Mouse (Mus musculus) limb, embryonic 12.5 days (tissue): ENCODE measurements at regions not wholly inside any gene's neighbourhood (a gene's known extent, or its start where the extent isn't known, plus 50 kb on each side); places are given as distances from the start of the nearest gene placed in this dataset.
"Not testable (repeated sequence)": the region's sequence is repeated elsewhere in the genome, so short reads cannot be mapped to it uniquely, and the experiment has no call there.

Experiments
- ATAC-seq: fragments of 200-750 bp; cut with Nextera tagmentation; 2 replicates; pipeline ENCODE4 v1.8.0; 2017; ENCODE audit warnings: low read depth, moderate TSS enrichment; ENCODE audit not compliant: insufficient number of reproducible peaks, insufficient read depth, low FRiP score, low TSS enrichment
- H3K27ac ChIP-seq: fragments of 300-500 bp; sonication (generic); 2 replicates; pipeline ENCODE4 v1.5.1; 2016; ENCODE audit warnings: mild to moderate bottlenecking, moderate library complexity
- H3K27me3 ChIP-seq: fragments of 300-500 bp; sonication (generic); 2 replicates; pipeline ENCODE4 v1.6.1; 2016; ENCODE audit warnings: mild to moderate bottlenecking, moderate library complexity
- H3K36me3 ChIP-seq: fragments of 300-500 bp; sonication (generic); 2 replicates; pipeline ENCODE4 v1.6.1; 2016; ENCODE audit warnings: mild to moderate bottlenecking, moderate library complexity
- H3K4me1 ChIP-seq: fragments of 300-500 bp; sonication (generic); replicated peaks from 2 replicates; pipeline ENCODE4 v1.6.1; 2016
- H3K4me2 ChIP-seq: fragments of 300-500 bp; sonication (generic); 2 replicates; pipeline ENCODE4 v1.6.1; 2016; ENCODE audit warnings: mild to moderate bottlenecking, moderate library complexity
- H3K4me3 ChIP-seq: fragments of 300-500 bp; sonication (generic); replicated peaks from 2 replicates; pipeline ENCODE4 v1.5.1; 2016; ENCODE audit warnings: mild to moderate bottlenecking
- H3K9ac ChIP-seq: fragments of 300-500 bp; sonication (generic); replicated peaks from 2 replicates; pipeline ENCODE4 v1.6.1; 2016; ENCODE audit warnings: mild to moderate bottlenecking, moderate library complexity
- H3K9me3 ChIP-seq: fragments of 300-500 bp; sonication (generic); 2 replicates; pipeline ENCODE4 v1.6.1; 2016; ENCODE audit warnings: mild to moderate bottlenecking, moderate library complexity
- WGBS: fragments of 180-500 bp; shearing (Covaris S2); methylation state at CpG from one replicate; pipeline ENCODE4 v1.1.7; 2016; 5-methylcytosine and 5-hydroxymethylcytosine counted together

DNA sequence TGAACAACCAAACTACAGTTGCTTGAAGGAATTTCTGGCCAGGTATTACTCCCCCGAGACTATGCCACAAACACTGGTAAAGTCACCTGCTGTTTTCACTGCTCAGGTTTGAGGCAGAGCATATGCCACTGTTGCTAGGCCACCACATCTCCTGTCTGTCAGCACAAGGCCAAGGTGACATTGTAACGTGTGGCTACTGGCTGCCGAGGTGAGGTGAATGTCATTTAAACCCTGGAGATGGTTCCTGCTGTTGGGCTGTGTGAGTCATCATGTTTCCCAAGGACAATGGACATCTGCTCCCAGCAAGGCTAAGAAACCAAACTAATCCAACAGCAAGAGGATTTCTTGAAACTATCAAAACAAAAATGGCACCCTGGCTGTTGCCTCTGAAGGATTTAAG is 67.2 kb upstream of the Zcchc2 start:
- Histone ChIP-seq H3K9me3 (no peaks in the 10 kb centered on the region), H3K36me3 (no peaks in the 10 kb centered on the region), H3K9ac (no peak overlapping the region), H3K4me2 (no peak overlapping the region), H3K27ac (no peak overlapping the region), H3K4me1 (no peaks in the 10 kb centered on the region), H3K4me3 (no peak overlapping the region), H3K27me3 (no peaks in the 10 kb centered on the region)
- ATAC-seq: no peak
- 70% methylated on average over 3 of the region's 3 CpGs for WGBS

DNA sequence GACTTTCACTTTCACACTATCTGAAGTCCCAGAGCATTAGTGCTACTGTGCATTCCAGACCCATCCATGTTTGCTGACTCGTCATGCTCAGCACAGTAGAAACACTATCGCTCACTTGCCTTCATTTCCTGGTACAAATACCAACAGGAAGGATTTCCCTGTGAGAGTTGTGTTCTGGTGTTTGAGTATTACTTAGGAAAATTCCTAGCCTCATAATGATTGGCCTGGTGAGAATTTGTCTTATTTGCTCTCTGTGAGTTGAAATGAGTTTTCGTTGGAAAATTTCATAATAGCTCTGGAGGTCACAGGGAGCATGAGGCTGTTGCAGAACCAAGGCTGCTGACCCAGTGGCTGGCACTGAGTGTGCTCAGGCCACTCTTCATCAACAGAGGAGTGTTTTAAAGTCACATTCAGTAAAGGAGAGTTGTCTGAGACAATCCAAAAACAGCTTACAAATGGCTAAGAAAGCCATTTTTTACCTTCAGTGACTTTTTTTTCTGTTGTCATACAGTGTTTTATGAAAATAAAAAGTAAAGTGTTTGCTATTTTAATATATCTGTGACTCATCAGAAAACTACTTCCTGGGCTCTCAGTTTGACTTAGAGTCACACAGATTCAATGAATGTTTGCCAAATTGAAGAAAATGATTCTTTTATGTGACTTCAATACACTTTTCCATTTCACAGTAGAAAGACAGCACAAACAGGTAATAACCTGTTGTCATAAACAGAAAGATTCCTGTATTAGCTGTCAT is 64.4 kb upstream of the Zcchc2 start:
- ATAC-seq: no peak

DNA sequence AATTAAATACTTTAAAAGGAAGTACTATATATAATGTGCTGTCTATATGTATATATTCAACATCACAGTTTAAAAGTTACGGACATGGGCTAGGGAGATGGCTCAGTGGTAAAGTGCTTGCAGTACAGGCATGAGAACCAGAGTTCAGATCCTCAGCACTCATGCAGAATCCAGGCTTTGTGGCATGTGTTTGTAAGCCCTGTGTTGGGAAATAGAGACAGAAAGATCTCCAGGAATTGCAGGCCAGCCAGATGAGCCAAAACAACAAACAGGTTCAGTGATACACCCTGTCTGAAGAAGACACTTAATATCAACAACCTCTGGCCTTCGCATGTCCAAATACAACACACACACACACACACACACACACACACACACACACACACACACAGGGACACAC is 63.3 kb upstream of the Zcchc2 start:
- H3K4me3 ChIP-seq: no peak overlapping the region
- H3K4me2 ChIP-seq: no peak overlapping the region
- no peaks in the 10 kb centered on the region for H3K4me1 ChIP-seq
- no peaks in the 10 kb centered on the region for H3K36me3 ChIP-seq
- no peaks in the 10 kb centered on the region for H3K27me3 ChIP-seq
- no peak for ATAC-seq
- H3K9ac ChIP-seq: no peak overlapping the region
- H3K27ac ChIP-seq: no peak overlapping the region
- WGBS: 99% methylated on average over 2 of the region's 2 CpGs
- H3K9me3 ChIP-seq: no peaks in the 10 kb centered on the region

More for the DNA sequence above, 64.4 kb upstream of the Zcchc2 start:
- H3K27ac ChIP-seq: no peak overlapping the region
- H3K4me2 ChIP-seq: no peak overlapping the region
- 81% methylated on average over 3 of the region's 3 CpGs for WGBS
- H3K9me3 ChIP-seq: no peaks in the 10 kb centered on the region
- H3K4me3 ChIP-seq: no peak overlapping the region
- H3K4me1 ChIP-seq: no peaks in the 10 kb centered on the region
- H3K36me3 ChIP-seq: no peaks in the 10 kb centered on the region
- H3K27me3 ChIP-seq: no peaks in the 10 kb centered on the region
- H3K9ac ChIP-seq: no peak overlapping the region

DNA sequence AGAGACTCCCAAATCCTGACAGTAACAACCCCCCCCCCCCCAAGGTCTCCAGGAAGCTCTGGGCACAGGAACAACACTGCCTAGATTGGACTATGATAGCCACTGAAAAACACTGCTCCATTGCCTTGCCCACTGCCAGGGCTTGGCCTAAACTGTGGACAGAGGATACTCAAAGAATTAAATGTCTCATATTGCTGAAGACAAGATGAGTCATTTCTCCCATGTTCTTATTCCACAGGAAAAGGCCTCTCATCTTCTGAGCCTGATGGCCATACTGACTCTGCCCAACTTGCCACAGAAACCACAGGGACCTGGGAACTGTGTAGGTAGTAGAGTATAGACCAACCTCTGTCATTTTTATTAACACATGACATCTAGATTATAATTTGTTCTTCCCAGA is 59.4 kb upstream of the Zcchc2 start:
- no peak overlapping the region for H3K27ac ChIP-seq
- no peaks in the 10 kb centered on the region for H3K4me1 ChIP-seq
- ATAC-seq: no peak
- no peaks in the 10 kb centered on the region for H3K27me3 ChIP-seq
- H3K9me3 ChIP-seq: no peaks in the 10 kb centered on the region
- H3K36me3 ChIP-seq: no peaks in the 10 kb centered on the region
- H3K9ac ChIP-seq: no peak overlapping the region
- H3K4me3 ChIP-seq: no peak overlapping the region
- H3K4me2 ChIP-seq: no peak overlapping the region

DNA sequence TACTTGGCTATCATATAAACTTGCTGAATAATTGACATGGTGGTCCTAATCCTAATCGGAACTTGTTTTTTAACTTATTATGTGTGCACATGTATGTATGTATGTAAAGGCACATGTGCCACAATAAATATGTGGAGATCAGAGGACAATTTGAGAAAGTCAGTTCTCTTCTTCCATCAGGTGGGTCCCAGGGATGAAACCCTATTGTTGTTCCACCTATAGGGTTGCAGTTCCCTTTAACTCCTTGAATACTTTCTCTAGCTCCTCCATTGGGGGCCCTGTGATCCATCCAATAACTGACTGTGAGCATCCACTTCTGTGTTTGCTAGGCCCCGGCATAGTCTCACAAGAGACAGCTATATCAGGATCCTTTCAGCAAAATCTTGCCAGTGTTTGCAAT is 56.0 kb upstream of the Zcchc2 start:
- ATAC-seq, H3K9ac ChIP-seq, H3K4me1 ChIP-seq, H3K9me3 ChIP-seq, H3K27me3 ChIP-seq, H3K27ac ChIP-seq, H3K4me2 ChIP-seq, H3K4me3 ChIP-seq, H3K36me3 ChIP-seq: not testable (repeated sequence)
- 93% methylated on average over 2 of the region's 2 CpGs for whole genome bisulfite sequencing
